Mouse (Mus musculus): Measurements from ENCODE around the gene Trim25. TPM values are rescaled to one million over a fixed set of nuclear protein-coding genes. Genes with fewer than 3 reads are reported as not detected.

Trim25 gene
- total and polyA plus RNA-seq, 2 experiments from 2014 or later, result 7.8 to 16.1 TPM

DNA sequence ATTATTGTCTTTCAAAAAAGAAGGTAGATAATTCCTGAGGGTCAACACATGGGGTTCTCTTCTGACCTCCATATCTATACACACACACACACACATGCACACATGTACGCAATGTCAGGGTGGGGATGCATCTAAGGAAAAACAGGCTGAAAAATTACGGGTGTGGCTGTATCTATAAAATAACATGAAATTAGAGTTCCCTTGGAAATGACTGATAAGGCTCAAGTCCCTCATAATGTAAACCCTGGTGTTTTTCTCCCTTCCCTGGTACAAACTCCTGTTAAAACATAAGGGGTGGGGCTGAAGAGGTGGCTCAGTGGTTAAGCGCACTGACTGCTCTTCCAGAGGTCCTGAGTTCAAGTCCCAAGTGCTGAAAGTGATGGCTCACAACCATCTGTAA is 45.6 kb upstream of the Trim25 start:
- Histone ChIP-seq H3K36me3 (replicated peaks; ENCODE audit: control insufficient read depth, insufficient read depth, low read length) (0 out of 2 replicates have a peak, but pooled peaks cover 7% of the 10 kb centered on the region), H3K4me1 (ENCODE audit: control insufficient read depth, insufficient read depth) (0 out of 2 replicates have a peak, but pooled peaks cover 11% of the 10 kb centered on the region), H3K27me3 (ENCODE audit: control insufficient read depth, insufficient read depth, low read length) (no peaks in the 10 kb centered on the region), H3K27ac (ENCODE audit: low read depth) (no peak overlapping the region), H3K4me3 (ENCODE audit: low read depth, low read length) (no peak overlapping the region), H3K4me2 (ENCODE audit: low read depth, low read length) (no peak overlapping the region), H3K9ac (replicated peaks; ENCODE audit: low read depth, low read length) (no peak overlapping the region), H3K9me3 (replicated peaks; ENCODE audit: control insufficient read depth, low read length) (no peaks in the 10 kb centered on the region)
- DNase-seq (ENCODE audit: low spot score) (no peak), ATAC-seq (ENCODE audit: insufficient read depth, low read depth) (no peak)
- no peak for TF ChIP-seq CTCF (IDR thresholded peaks at IDR 0.05; ENCODE audit: low read depth)
- TF ChIP-seq EP300 (IDR thresholded peaks at IDR 0.05; ENCODE audit: low read depth), result no peak
- 86% methylated on average over 3 of the region's 3 CpGs for WGBS

DNA sequence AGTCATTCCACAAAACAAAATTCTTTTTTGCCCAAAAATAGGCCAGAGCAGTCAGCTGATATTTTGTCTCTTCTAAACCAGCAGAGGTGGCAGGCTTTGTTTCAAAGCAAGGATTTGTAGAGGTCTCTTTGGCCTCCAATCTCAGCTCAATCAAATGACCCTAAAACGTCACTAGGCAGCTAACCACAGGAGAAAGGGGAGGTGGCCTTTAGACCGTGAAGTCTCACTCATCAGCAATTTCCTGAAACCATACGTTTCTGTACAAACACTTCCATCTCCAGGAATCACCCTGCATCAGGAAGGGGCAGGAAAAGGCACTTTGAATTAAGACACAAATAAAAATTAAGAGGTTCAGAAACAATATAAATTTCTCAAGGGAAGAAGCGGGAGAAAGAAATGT is 44.4 kb upstream of the Trim25 start:
- TF ChIP-seq EP300 (IDR thresholded peaks at IDR 0.05; ENCODE audit: low read depth) (no peak), CTCF (IDR thresholded peaks at IDR 0.05; ENCODE audit: low read depth) (no peak)
- H3K4me3 ChIP-seq (ENCODE audit: low read depth, low read length), result peak overlapping the region; percentile 60
- WGBS, result 0% methylated on average over 4 of the region's 4 CpGs
- 0 out of 2 replicates have a peak, but pooled peaks cover 7% of the 10 kb centered on the region for H3K36me3 ChIP-seq (replicated peaks; ENCODE audit: control insufficient read depth, insufficient read depth, low read length)
- peak overlapping the region; percentile 50 for H3K9ac ChIP-seq (replicated peaks; ENCODE audit: low read depth, low read length)
- 0 out of 2 replicates have a peak, but pooled peaks cover 11% of the 10 kb centered on the region for H3K4me1 ChIP-seq (ENCODE audit: control insufficient read depth, insufficient read depth)
- H3K27ac ChIP-seq (ENCODE audit: low read depth), result peak overlapping the region; percentile 31
- DNase-seq (ENCODE audit: low spot score), result no peak
- H3K27me3 ChIP-seq (ENCODE audit: control insufficient read depth, insufficient read depth, low read length), result no peaks in the 10 kb centered on the region
- 0 out of 2 replicates have a peak, but pooled peaks have one; percentile 17 for ATAC-seq (ENCODE audit: insufficient read depth, low read depth)
- H3K9me3 ChIP-seq (replicated peaks; ENCODE audit: control insufficient read depth, low read length), result no peaks in the 10 kb centered on the region
- H3K4me2 ChIP-seq (ENCODE audit: low read depth, low read length), result peak overlapping the region; percentile 75

DNA sequence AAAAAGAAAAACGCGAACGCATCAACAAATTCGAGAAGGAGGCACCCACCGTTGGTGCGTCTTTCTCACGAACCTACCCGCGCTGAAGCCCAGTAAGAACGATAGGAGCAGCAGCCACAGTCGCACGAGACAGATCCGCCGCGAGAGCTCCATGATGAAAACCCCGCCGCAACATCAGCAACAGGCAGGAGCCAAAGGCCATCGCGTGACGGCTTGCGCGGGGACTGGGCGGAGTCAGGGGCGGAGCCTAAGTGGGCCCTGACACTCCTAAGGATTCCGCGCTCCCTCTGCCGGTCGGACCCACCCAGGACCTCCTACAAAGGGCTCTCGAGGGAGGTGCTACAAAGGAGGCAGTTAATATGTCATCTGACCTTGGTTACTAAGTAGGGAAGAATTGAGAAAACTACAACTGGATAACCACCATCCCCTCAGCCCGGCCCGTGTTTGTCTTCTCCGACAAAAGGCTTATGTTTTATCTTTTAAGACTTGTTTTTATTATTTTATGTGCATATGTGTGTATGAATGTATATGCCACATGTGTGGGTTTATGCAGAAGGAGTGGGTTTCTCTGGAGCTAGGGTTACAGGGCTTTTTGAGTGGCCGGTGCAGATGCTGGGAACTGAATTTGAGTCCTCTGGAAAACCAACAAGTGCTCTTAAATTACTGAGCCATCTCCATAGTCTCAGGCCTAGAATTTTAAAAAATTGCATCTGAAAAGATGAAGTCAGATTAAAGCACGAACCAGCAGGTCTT is 43.8 kb upstream of the Trim25 start, which contains the start of gene Scpep1:
Gene Scpep1, minus strand, starts transcription at position 249 of the 753 bp plus-strand sequence.
- 4% methylated on average over 34 of the region's 34 CpGs for WGBS
- 0 out of 2 replicates have a peak, but pooled peaks cover 11% of the 10 kb centered on the region for H3K4me1 ChIP-seq (ENCODE audit: control insufficient read depth, insufficient read depth)
- peak within 1 kb of the TSS; percentile 60 for H3K4me3 ChIP-seq (ENCODE audit: low read depth, low read length)
- peak within 1 kb of the TSS; percentile 31 for H3K27ac ChIP-seq (ENCODE audit: low read depth)
- peak; percentile 95 for DNase-seq (ENCODE audit: low spot score)
- no peaks in the 10 kb centered on the region for H3K27me3 ChIP-seq (ENCODE audit: control insufficient read depth, insufficient read depth, low read length)
- peak within 1 kb of the TSS; percentile 75 for H3K4me2 ChIP-seq (ENCODE audit: low read depth, low read length)
- no peaks in the 10 kb centered on the region for H3K9me3 ChIP-seq (replicated peaks; ENCODE audit: control insufficient read depth, low read length)
- H3K9ac ChIP-seq (replicated peaks; ENCODE audit: low read depth, low read length), result peak within 1 kb of the TSS; percentile 50
- ATAC-seq (ENCODE audit: insufficient read depth, low read depth), result peak; percentile 99
- H3K36me3 ChIP-seq (replicated peaks; ENCODE audit: control insufficient read depth, insufficient read depth, low read length), result 0 out of 2 replicates have a peak, but pooled peaks cover 7% of the 10 kb centered on the region
- TF ChIP-seq CTCF (IDR thresholded peaks at IDR 0.05; ENCODE audit: low read depth) (peak; percentile 85), EP300 (IDR thresholded peaks at IDR 0.05; ENCODE audit: low read depth) (peak; percentile 34; the same call in 1 of the 2 replicates)

DNA sequence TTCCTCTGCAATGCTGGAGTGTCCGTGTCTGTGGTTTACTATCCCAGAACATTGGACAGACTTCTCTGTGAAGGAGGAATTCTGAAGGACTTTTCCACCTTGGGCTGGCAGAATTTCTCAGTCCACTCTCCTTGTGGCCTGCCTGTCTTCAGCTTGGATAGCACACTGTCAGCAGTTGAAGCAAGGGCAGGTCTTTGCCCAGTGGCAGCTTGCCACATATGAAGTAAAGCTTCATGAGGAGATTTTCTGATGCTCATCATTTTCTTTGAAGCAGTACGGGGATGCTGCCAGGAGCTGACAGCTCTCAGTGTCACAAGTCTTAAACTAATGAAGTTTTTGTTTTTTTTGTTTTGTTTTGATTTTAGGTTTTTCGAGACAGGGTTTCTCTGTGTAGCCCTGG is 40.3 kb upstream of the Trim25 start:
- WGBS, result 62% methylated on average over 3 of the region's 3 CpGs
- Histone ChIP-seq H3K27me3 (ENCODE audit: control insufficient read depth, insufficient read depth, low read length) (no peaks in the 10 kb centered on the region), H3K4me3 (ENCODE audit: low read depth, low read length) (no peak overlapping the region), H3K4me1 (ENCODE audit: control insufficient read depth, insufficient read depth) (0 out of 2 replicates have a peak, but pooled peaks cover 11% of the 10 kb centered on the region), H3K4me2 (ENCODE audit: low read depth, low read length) (no peak overlapping the region), H3K9me3 (replicated peaks; ENCODE audit: control insufficient read depth, low read length) (no peaks in the 10 kb centered on the region), H3K36me3 (replicated peaks; ENCODE audit: control insufficient read depth, insufficient read depth, low read length) (no peaks in the 10 kb centered on the region), H3K9ac (replicated peaks; ENCODE audit: low read depth, low read length) (no peak overlapping the region), H3K27ac (ENCODE audit: low read depth) (no peak overlapping the region)
- ATAC-seq (ENCODE audit: insufficient read depth, low read depth) (no peak), DNase-seq (ENCODE audit: low spot score) (no peak)
- TF ChIP-seq EP300 (IDR thresholded peaks at IDR 0.05; ENCODE audit: low read depth), result no peak
- no peak for TF ChIP-seq CTCF (IDR thresholded peaks at IDR 0.05; ENCODE audit: low read depth)

DNA sequence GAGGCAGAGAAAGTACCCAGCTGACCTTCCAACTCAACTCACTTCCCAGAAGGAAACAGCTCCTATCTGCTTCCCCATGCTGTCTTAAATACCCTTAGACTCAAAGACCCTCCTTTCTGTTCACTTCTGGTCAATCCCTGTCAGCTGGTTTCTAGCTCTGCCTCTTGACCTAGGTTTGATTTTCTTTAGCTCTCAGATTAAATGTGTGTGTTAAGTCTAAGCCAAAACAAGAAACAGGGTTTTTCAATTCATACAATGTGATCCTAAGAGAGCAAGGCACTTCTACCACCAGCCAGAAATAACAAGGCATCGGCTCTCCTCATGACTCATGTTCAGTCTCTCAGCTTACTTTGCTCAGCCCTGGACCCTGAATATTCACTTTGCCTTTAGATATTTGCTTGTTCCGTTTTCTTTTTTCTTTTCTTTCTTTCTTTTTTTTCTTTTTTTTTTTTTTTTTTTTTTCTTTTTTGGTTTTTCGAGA is 32.3 kb upstream of the Trim25 start, which contains the start of gene Elobl:
Gene Elobl, minus strand, starts transcription at position 51 of the 481 bp plus-strand sequence.
- H3K4me2 ChIP-seq (ENCODE audit: low read depth, low read length), result no peak within 1 kb of the TSS
- no peak within 1 kb of the TSS for H3K9ac ChIP-seq (replicated peaks; ENCODE audit: low read depth, low read length)
- ATAC-seq (ENCODE audit: insufficient read depth, low read depth), result no peak
- 79% methylated on average over 2 of the region's 3 CpGs for WGBS
- TF ChIP-seq CTCF (IDR thresholded peaks at IDR 0.05; ENCODE audit: low read depth), result no peak
- TF ChIP-seq EP300 (IDR thresholded peaks at IDR 0.05; ENCODE audit: low read depth), result no peak
- no peaks in the 10 kb centered on the region for H3K9me3 ChIP-seq (replicated peaks; ENCODE audit: control insufficient read depth, low read length)
- H3K36me3 ChIP-seq (replicated peaks; ENCODE audit: control insufficient read depth, insufficient read depth, low read length), result no peaks in the 10 kb centered on the region
- no peaks in the 10 kb centered on the region for H3K27me3 ChIP-seq (ENCODE audit: control insufficient read depth, insufficient read depth, low read length)
- H3K4me1 ChIP-seq (ENCODE audit: control insufficient read depth, insufficient read depth), result no peaks in the 10 kb centered on the region
- DNase-seq (ENCODE audit: low spot score), result no peak
- H3K4me3 ChIP-seq (ENCODE audit: low read depth, low read length), result no peak within 1 kb of the TSS
- H3K27ac ChIP-seq (ENCODE audit: low read depth), result no peak within 1 kb of the TSS

All from heart, postnatal 0 days (tissue).